Mouse (Mus musculus) mouse trophoblast stem cell (cell line): Measurements from ENCODE around the gene Peg10.

ENCODE experiments used
- in situ Hi-C, 2 experiments: fragments of 300-500 bp; cut with MseI, MboI; formaldehyde crosslinking; loops; 2 replicates in 1 of 2; 3 replicates in 1 of 2; pipeline ENCODE4 v1.15.1; 2025

Peg10 gene

DNA sequence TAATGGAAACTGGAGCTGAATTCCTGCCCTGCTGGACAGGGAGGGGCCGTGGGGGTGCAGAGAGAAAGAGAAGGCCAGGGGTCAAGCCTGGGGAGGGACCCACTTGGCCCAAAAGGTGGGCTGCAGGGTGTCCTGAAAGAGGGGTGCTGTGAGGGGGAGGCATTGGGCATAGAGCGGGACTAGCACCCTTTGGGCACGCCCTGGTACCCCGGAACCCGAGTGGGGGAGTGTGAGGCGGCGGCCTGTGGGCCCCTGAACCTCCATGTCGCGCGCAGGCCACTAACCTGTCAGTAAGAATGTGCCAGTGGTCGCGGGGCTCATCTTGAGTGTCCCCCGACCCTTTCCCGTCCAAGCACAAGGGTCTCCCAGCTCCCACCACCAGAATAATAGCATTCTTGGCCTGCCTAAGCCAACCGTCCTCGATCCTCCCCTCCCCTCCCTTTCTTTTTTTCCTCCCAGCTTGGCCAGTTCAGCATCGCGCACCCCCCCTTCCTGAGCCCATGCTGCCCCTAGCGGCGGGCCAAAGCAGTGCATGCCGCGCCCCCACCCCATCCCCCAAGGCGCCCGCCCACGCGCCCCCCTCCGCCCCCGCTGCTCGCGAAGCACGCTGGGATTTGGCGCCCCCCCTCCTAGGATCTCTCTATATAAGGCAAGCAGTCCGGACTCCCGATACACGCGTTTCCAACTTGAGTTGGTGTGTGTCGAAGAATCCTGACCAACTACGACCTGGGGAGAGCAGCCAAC, at the start of gene Peg10, which contains the start of gene Sgce:
Gene Peg10, plus strand, starts transcription at position 611 of the 744 bp plus-strand sequence.
Gene Sgce, minus strand, starts transcription at position 512 of the 744 bp plus-strand sequence.
- in situ Hi-C loops, result no loop called here

DNA sequence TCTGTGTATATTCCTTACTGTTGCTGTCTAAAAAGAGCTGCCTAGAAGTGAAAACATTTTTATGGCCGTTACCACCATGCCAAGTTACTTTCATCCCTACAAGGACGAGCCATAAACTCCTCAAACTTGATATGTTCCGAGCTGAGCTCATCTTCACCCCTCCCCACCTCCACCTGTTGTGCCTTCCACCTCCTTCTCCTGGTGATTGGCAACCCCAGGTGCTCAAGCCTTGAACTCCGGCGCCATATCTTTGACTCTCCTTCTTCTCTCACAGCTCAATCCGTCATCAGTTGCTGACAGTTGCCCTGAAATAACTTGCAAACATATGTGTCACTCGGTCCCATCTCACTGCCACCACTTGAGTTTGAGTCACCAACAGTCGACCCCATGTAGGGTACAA, 45.5 kb upstream of the Peg10 start:
- in situ Hi-C loops, result no loop called here

DNA sequence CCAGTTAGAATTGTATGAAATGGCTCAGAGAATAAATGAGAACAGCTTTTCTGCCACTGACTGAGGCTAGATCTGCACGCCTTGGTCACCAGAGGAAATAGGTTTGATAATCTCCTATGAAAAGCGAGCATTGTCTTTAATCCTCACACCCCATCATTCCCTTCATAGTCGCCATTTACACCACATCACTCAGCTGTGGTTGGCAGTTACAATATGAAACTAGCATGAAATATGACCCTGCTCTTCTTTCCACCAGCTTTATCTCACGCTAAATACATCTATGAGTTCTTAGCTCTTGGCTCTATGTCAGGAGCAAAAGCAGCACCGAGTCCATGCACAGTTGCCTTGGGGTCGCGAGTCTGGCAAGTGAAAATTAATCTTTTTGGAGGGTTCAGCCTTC, 43.2 kb upstream of the Peg10 start:
- in situ Hi-C loops, result no loop called here

DNA sequence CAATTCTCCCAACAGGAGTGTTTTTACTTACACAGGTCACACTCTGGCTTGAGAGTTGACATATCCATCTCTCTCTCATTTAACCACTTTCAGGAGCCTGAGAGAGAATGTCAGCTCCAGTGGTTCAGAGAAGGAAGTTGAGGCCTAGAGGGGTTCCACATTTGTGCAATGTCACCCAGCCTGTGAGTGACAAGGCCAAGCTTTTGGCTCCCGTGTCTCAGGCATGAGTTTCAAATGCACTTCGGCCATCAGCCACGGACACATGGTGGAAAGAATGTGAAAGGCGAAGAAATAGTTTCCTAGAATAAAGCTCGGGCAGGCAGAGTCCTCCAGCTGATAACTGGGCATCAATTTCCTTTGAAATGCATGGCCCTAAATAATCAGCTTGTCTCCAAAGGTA, 40.7 kb upstream of the Peg10 start:
- in situ Hi-C loops, result no loop called here

DNA sequence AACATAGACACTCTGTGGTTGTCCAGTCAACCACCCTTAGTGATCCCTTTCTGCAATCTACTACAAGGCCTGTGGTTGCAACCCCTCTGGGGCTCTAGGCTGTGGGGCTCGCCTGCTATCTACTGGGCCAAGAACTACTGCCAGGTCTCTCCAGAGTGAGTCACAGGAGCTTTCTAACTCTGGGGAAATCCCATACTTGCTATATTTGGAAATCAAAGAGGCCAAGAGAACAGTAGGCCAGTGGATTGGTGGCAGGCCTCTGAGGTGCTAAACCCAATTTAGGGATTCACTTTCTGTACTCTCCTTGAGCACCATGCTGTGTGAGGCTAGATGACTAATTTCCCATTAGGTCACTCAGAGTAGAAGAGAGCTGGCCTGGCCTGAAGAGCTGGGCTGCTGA, 38.1 kb upstream of the Peg10 start:
- in situ Hi-C loops, result no loop called here

DNA sequence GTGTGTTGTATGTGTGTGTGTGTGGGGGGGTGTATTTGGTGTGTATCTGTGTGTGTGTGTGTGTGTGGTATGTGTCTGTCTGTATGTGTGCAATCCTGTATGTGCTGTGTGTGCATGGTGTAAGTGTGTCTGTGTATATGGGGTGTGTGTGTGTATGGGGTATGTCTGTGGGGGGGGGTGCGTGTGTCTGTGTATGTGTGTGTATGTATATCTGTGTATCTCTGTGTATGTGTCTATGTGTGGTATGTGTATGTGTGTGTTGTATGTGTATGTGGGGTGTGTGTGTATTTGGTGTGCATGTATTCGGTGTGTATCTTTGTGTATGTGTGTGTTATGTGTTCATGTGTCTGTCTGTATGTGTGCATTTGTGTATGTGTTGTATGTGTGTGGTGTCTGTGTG, 30.9 kb upstream of the Peg10 start:
- in situ Hi-C loops, result no loop called here

DNA sequence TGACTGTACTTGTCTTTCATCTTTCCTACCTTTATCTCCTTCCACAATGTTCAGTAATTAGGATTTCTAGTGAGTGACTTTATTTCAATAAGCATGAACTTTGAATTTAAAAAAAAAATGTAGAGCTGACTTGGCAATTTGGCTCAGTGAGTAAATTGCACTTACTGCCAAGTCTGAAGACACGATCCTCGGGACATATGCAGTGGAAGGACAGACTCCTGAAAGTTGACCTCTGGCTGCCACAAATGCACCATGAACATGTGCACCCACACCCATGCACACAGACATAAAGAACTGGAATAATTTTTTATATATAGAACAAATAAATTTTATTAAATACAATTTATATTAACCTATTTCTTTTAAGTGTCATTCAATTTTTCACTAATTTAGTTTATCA, 29.8 kb upstream of the Peg10 start:
- in situ Hi-C loops, result no loop called here

DNA sequence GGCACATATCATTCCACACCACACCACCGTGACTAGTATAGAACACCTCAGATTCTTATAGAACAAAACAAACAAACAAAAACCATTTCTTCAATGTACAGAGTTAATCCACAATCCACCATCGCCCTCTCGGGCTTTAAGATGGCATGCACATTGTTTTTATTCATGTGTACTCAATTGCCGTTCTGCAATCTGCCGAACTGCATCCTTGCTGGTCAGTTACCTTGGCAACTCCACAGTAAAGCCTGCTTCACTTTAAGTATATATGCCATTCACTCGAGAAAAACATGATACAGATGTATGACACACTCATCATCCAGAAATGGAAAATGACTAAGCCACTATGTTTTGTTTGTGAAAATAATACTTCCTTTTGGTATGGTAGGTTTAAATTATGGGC, 25.0 kb upstream of the Peg10 start:
- in situ Hi-C loops, result no loop called here

DNA sequence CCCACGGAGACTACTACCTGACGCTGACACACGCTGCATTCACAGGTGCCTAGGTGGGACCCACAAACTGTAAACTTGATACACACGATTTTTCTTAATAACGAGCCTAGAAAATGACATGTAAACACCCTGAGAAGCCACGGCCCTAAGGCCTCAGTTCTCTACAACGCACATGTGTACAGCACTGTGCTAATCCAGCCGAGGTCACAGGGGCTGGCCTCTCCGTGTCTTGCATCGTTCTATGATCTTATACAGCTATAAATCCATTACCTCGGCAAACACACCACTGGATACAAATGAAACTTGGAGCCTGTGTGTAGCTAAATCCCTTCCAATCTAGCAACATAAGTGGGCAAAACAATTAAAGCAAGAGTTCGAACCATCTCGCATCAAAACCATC, 24.4 kb upstream of the Peg10 start:
- in situ Hi-C loops, result no loop called here

DNA sequence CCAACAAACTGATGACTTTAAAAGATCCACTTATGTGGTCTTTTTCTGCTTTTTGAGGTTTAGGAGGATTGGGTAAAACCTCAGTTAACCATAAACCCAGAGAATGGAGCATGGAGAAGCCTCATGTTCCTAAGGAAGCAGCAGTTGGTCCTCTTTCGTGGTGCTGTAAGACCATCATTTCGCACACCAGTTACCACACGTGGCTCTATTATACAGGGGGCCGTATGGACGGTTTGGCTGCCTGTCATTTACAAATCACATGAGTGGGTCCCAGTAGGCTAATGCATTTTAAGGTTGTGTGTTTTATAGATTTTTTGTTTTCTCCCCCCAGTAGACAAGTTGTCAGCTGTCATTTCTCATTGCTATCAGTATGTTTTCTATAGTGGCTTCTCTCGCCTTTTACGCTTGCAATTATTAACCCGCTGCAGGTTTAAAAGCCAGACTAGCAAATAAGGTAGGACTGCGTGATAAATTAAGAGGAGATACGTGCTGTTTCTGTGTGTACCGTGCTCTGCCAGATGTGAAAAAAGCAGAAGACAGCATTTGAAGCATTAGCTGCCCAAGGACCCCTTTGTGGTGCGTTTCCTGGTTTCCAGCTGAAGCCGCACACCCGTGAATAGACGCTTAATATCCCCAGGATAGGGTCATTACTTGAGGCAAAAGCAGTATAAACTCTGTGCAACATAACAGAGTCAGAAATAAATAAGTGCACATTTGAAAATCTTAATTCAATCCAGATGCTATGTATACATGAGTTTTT, 22.9 kb upstream of the Peg10 start:
- in situ Hi-C loops, result no loop called here

DNA sequence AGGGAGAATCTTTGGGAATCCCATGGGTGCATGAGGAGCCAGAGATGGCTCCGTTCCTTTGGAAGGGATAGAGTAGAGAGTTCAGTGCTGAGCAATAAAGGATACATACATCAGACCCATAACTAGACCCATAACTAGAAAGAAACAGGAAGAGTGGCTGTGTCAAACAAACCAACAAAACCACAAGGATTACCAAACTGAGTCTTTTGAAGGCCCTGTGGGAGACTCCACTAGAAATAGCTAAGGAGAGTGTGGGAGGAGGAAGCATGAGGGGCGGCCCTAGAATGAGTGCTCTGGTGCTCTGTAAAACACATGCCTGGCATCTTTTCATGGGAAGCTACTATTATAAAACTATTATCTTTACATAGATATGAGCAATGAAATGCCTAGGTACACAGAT, 18.8 kb upstream of the Peg10 start:
- in situ Hi-C loops, result no loop called here

DNA sequence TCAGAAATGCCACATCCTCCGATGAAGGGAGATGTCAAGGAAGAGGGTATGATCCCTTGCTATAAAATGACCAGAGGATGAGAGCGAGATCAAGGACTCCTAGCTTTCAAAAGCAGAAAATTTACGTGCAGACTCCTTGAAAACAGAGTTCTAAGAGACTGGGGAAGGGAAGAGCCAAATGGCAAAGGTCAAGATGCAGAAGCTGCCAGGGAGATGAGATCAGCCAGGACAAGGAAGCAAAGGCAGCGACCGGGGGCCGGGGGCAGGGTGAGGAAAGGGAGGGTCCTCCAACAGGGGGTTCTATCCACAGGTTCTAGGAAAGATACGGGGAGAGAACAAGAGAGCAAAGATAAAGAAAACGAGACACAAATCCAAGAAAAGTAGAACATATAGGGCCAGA, 15.4 kb upstream of the Peg10 start:
- in situ Hi-C loops, result no loop called here

DNA sequence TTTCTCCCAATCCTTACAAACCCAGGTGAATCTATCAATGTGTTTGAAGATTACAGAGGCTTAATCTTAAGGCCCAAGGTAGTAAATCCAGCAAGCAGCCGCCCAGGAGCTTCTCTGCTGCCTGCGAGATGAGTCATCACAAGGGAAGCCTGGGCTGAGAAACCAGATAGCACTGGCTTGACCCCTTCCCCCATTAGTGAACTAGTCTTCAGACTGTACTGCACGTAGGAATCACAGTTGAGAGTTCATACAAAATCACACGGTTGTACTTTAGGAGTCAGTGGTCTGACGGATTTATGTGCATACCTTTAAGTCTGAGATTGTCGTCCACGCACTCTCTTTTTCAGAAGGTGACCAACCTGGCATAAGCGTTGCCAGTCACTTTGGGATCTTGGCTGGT, 13.9 kb upstream of the Peg10 start:
- in situ Hi-C loops, result no loop called here

DNA sequence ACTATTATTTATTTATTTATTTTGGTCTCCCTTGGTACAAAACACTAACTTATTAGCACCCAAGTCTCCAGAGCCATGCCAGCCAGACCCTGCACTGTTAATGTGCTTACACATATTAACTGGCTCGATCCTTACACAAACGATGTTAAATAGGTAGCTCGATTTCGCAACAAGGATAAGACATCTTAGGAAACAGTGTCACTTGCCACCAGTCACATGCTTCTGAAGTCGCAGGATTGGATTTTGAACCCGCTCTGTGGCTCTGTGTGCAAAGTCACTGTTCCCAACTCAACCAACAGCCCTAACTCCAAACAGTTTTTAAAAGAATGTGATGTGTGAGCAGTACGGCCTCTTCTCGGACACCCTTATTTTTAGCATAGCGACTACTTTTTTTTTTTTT, 10.7 kb upstream of the Peg10 start:
- in situ Hi-C loops, result no loop called here

DNA sequence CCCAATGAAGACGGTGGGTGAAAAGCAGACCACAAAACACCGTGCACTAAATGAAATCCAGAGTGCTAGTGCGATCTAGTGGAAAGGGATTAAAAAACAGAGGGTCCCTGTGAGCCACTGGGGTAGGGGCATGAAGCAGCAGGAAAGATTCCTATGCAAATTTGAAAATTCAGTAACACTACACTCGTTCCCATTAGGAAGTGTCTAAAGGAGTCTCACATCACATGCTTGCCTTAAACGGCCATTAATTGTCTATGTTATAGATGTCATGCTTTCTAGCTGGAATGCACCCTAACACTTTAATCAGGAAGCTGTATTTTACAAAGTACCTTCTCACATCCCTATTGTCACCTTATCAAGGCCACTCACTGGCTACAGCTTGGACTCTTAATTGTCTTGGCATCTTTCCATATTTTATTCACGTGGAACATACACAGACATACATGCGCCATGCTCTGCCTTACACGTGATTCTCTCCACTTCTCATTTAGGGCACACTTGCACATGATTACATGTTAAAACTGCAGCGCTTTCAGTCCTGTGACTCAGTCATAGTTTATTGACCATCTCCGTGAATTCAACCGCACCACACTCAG, 9.0 kb upstream of the Peg10 start:
- in situ Hi-C loops, result no loop called here

DNA sequence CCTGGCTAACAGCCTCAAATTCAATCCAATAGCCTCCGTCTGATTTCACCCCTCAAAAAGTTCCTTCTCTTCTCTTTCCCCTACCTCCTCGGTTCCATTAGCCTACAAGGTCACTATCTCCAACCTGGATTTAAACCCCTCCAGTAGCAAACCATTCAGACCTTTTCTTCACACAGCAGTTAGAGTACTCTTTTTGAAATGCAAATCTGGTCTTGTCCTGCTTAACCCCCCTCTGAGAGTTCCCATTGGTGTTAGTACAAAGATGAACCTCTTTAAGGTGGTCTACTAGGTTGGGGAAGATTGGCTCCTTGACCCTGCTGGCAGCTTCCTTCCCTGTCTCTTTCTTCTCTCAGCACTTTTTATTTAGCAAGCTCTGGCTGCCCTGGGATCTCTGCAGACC, 8.4 kb upstream of the Peg10 start:
- in situ Hi-C loops, result no loop called here

DNA sequence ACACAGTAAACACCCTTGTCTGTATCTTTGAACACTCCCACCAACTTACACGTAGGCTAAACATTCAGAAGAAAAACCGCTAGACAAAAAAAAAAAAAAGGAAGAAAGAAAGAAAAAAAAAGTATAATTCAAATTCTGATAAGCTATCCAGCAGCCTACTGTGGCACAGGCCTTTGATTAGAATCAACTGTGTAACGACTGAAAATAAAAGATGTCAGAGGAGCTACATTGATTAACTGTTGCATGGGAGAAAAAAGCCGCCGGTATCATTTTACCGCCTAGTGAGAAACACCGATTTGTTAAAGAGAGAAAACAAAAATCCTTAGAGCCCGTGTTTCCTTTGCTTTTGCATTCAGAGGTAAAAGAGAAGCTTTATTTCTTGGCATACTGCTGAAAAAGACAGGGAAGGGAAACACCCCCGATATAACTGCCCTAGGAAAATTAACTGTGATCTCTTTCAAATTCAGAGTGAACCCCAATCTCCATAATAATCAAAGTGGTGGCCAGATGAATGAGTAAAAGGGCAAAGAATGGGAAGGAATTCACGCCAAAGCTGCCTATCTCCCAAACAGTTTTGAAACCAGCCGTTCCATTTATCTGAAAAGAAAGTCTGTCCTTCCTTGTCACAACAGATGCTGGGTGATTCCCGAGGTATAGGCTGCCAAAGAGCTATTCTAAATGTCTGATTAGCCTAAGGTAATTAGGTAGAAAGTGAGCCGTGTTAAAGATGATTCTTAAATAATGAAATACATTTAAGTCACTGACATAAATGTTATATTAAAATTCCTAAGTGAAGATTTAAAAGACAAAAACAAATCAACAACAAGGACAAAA, 7.4 kb upstream of the Peg10 start:
- in situ Hi-C loops, result no loop called here

DNA sequence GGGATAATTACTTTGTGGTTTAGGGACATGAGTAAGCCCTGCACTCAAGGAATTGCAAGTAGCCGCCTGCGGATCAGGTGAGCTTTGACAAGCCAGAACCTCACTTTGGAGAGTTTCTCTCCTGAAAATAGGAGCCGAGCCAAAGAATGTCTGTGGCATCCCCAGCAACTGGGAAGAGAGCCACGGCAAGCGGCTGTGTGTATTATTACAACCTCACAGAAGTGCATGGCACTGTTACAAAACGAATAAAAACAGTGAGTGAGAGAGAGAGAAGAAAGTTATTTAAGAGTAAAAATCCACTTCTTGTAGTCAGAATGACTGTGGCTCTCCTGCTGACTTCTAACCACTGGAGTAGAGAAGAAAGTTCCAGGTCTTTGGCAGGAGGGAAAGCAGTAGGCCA, 6.6 kb upstream of the Peg10 start:
- in situ Hi-C loops, result no loop called here

DNA sequence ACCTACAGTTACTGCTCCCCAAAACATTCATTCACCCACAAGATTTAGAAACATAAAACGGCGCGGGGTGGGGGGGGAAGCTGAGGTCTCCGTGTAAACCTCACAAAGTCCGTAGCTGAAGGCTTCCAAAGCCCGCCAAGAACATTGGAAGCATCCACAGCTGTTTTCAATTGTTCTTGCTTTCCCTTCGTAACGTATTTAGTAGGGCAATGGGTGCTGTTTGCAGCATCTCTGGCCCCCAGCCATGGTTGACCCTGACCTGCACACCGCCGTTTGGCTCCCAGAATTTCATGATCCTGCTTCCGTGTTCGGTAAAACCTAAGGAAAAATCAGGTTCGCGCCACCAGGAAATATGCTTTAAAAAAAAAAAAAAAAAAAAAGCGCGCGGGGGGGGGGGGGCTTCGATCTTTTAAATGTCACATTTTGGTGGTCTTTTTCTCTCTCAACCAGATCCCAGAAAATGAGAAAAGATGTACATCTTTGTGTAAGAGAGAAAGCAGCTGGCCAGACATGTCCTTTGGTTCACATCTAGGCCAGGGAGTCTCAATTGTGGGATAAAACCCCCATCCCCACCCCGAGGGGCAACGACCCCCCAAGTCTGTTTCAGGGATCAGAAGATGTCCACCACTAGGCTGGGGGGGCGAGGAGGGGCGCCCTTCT, 940 bp upstream of the Peg10 start:
- in situ Hi-C loops, result no loop called here

DNA sequence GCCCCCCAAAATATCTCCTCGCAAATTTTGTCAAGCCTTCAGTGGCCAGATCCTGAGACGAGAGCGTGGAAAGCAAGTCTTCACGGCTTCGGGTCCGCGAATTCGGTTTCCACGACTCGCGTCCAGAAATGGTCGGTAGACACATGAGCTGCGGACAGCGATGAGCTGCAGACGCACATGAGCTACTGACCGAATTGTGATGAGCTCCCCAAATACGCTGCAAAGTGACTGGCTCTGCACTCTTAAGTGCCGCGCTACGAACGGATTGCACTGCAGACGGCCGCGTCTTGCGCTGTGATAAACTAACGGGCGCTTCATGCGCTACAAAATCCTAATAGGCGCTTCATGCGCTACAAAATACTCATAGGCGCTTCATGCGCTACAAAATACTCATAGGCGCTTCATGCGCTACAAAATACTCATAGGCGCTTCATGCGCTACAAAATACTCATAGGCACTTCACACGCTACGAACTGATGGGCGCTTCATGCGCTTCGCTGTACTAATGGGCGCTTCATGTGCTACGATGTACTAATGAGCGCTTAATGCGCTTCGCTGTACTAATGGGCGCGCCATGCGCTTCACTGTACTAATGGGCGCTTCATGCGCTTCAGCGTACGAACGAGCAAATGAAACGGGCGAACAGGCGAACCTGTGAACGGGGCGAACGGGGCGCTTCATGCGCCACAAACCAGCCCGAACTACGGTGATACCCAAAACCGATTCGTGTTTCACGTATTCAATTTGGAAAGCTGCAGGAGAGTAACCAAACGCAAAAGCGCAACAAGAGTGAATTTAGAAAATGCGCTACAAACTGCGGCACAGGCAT, 785 bp downstream of the Peg10 start:
- in situ Hi-C loops, result no loop called here

DNA sequence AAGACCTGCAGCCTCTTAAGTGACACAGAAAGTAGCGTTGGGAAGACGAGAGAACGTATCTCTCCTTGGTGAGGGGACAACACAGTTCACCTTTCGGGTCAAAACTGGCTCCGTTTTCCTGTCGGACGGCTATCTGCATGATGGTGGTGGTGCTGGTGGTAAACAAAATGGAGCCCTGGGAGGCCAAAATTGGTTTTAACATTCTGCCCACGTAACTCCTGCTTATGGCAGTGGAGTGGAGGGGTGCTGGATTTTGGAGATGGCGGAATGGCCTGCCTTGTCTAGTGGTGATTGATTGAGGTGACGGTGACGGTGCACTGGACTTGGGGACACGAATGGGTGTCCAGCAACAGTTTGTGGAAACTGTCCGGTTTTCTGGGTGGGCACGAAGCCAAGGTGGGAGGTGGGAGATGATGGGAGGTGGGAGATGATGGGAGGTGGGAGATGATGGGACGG, 1.4 kb downstream of the Peg10 start:
- in situ Hi-C loops, result no loop called here
